Mouse (Mus musculus) small intestine, adult 2 months (tissue): ENCODE measurements around the gene Kirrel3.

ENCODE experiments used
- CTCF ChIP-seq: fragments of 200-500 bp; IDR thresholded peaks from 2 replicates; pipeline ENCODE4 v1.5.1; 2012; ENCODE audit warnings: low read depth, mild to moderate bottlenecking, control low read depth, inconsistent platforms, low read length, moderate library complexity, mixed read lengths; ENCODE audit not compliant: insufficient replicate concordance, insufficient read length; ENCODE audit errors: extremely low read depth
- POLR2A ChIP-seq: fragments of 200-500 bp; IDR thresholded peaks from 2 replicates; pipeline ENCODE4 v1.6.1; 2012; ENCODE audit warnings: low read depth, mild to moderate bottlenecking, control low read depth, inconsistent platforms, low read length, moderate library complexity

- TF ChIP-seq POLR2A (no peak), CTCF (no peak)
Measured at GRCm38 (mm10) chr9:34558291-34558899, 72.7 kb downstream of the Kirrel3 start.
